Mouse (Mus musculus) bone marrow macrophage, adult 2 months (primary cell): Measurements from ENCODE around the gene Gse1. TPM values are rescaled to one million over a fixed set of nuclear protein-coding genes. Genes with fewer than 3 reads are reported as not detected.

Source experiments
- H3K27ac ChIP-seq: 2 replicates; pipeline ENCODE4 v1.5.1; 2012; ENCODE audit warnings: low read depth, low read length; ENCODE audit not compliant: insufficient read depth
- H3K4me1 ChIP-seq: 2 replicates; pipeline ENCODE4 v1.6.1; 2012; ENCODE audit warnings: low read length; ENCODE audit not compliant: control insufficient read depth, insufficient read depth
- H3K4me3 ChIP-seq: 2 replicates; pipeline ENCODE4 v1.5.1; 2012; ENCODE audit warnings: mild to moderate bottlenecking, low read length, moderate library complexity; ENCODE audit not compliant: insufficient read depth
- CTCF ChIP-seq: IDR thresholded peaks from 2 replicates; pipeline ENCODE4 v1.5.1; 2012; ENCODE audit warnings: low read depth, mild to moderate bottlenecking, low read length, moderate library complexity
- POLR2A ChIP-seq: IDR thresholded peaks from 2 replicates; pipeline ENCODE4 v1.6.1; 2012; ENCODE audit warnings: mild to moderate bottlenecking, low read depth, low read length, borderline replicate concordance
- polyA plus RNA-seq: library from polyadenylated mRNA; stranded (reverse); fragments of >200 nt; gene quantifications from 2 replicates; pipeline ENCODE4 v1.2.4, GENCODE M21; 2012; ENCODE audit not compliant: missing spikeins, insufficient read depth, insufficient read length

Gse1 gene
- polyA plus RNA-seq, 1 experiment, result 15.1 TPM

DNA sequence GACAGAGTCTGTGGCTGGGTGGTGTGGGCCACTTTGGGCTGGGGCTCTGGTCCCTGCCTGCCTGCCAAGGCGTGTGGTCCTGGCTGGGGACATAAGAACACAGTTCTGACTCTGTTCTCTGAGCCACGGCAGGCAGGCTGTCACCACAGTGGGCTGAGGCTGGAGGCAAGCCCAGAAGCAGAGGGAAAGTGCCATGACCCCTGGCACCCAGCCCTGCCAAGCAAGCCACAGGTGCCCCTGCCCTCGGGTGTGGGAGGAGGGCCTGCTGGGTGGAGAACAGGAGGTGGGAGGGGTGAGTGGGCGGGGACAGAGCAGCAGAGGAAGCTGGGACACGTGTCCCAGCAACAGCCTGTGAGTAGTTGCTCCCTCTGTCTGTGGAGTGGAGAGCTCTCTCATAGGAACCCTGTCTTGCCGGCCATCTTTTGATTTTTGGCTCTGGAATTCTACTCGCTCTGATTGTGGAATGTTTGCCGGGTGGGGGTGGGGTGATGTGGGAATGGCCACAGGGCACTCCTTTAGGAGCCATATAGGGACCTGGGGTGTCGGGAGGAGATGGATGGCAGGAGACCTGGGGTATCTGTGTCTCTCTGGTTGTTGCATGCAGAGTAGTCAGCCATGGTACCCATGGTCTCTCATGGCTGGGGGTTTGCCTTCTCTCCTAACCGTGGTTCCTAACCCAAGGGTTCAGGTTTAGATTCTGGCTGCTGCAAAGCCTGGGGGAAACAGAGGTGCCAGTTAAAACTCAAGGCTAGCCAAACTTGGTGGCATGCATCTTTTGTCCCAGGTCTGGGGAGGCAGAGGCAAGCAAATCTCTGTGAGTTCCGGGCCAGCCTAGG, 140.8 kb downstream of the Gse1 start:
- peaks cover 24% of the 10 kb centered on the region for H3K4me1 ChIP-seq
- TF ChIP-seq CTCF, result no peak
- TF ChIP-seq POLR2A, result no peak
- no peak overlapping the region for H3K4me3 ChIP-seq
- peak overlapping the region; percentile 24 for H3K27ac ChIP-seq

GRCm38 (mm10) chr8:120369956-120370355, 141.7 kb downstream of the Gse1 start:
- Histone ChIP-seq H3K27ac (no peak overlapping the region), H3K4me1 (peaks cover 18% of the 10 kb centered on the region), H3K4me3 (no peak overlapping the region)
- TF ChIP-seq POLR2A, result no peak

DNA sequence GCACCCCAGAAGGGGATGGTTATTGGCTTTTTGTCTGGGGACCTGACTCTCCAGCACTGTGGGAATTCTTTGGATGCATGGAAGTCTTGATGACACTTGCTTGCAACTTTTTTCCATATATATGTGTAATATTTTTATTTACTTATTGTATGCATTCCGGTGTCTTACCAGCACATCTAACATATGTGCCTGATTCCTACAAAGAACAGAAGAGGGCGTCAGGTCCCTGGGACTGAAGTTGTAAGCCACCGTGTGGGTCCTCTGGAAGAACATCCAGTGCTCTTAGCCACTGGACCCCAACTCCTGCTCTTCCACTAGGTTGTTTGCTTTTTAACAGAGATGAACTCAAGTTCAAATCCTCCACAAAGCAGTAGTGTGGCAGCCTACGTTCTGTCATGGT, 142.2 kb downstream of the Gse1 start:
- peaks cover 18% of the 10 kb centered on the region for H3K4me1 ChIP-seq
- TF ChIP-seq POLR2A (no peak), CTCF (no peak)

GRCm38 (mm10) chr8:120371146-120371545, 142.9 kb downstream of the Gse1 start:
- peaks cover 18% of the 10 kb centered on the region for H3K4me1 ChIP-seq
- no peak overlapping the region for H3K27ac ChIP-seq
- no peak overlapping the region for H3K4me3 ChIP-seq
- TF ChIP-seq POLR2A (no peak), CTCF (no peak)

More for the DNA sequence above, 142.2 kb downstream of the Gse1 start:
- H3K4me3 ChIP-seq, result no peak overlapping the region
- H3K27ac ChIP-seq, result no peak overlapping the region

DNA sequence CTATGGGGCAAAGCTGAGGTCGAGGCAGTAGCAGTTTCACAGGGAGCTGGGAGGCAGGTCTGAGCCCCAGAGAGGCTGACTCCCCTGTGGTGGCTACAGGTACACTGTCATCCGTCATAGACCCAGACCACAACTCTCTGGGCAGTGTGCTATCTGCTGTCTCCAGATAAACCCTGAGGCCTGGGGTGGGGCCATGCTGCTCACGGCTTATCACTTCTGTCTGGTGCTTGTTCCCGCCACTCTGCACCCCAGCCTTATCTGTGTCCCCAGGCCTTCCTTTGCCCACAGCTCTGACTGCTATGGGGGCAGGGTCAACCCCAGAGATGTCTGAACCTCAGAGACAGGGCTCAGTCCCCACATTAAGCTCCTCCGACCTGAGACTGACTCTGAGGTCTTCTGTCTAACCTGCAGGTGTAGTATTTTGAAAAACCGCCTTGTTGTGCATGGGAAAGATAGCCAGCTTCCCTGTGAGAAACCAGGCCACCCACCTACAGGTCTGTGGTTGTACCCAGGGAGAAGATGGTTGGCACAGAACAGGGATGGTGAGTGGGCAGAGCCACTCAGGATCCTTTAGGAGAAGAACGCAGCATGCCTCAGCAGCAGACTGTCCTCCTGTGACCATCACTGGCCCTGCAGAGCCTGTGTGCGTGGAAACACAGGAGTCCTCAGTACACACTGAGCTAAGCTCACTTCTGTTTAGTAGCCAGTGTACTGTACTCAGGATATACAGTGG, 143.6 kb downstream of the Gse1 start:
- no peak overlapping the region for H3K4me3 ChIP-seq
- TF ChIP-seq POLR2A, result no peak
- TF ChIP-seq CTCF, result no peak
- peaks cover 18% of the 10 kb centered on the region for H3K4me1 ChIP-seq
- H3K27ac ChIP-seq, result no peak overlapping the region

DNA sequence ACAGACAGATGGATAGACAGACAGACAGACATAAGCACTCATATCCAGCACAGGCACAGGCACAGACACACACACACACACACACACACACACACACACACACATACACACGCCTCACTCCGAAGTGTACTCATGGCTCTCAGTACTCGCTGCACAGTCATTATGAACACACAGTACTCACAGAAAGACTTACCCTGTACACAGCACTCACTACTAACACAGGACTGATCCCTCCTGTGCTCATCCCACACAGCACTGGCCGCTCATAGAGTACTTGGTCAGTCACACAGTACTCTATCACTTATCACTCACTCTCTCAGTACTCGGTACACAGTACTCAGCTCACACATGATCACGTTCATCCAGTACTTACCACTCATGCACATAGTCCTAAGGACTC, 144.4 kb downstream of the Gse1 start:
- Histone ChIP-seq H3K27ac (no peak overlapping the region), H3K4me1 (peaks cover 15% of the 10 kb centered on the region), H3K4me3 (no peak overlapping the region)
- TF ChIP-seq POLR2A (no peak), CTCF (no peak)

DNA sequence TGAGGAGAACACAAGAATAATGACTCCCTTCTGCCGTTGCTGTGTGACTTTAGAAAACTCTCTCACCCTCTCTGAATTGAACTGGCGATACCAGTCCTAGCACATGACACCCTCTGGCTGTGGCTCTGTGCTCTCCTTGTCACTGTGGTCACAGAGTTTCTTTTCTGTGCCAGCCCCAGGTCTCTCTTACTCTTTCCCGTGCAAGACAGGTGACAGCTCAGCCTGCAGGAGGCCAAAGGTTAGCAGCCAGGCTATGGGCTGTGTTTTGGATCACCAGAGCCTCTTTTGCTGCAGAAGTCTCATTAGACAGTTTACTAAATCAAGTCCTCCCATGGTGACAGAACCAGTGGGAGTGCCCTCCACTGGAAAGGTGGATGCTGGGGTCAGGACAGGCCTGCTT, 145.4 kb downstream of the Gse1 start:
- no peak overlapping the region for H3K27ac ChIP-seq
- peaks cover 12% of the 10 kb centered on the region for H3K4me1 ChIP-seq
- H3K4me3 ChIP-seq, result no peak overlapping the region
- TF ChIP-seq CTCF (no peak), POLR2A (no peak)

- TF ChIP-seq CTCF (no peak), POLR2A (no peak)
- no peak overlapping the region for H3K27ac ChIP-seq
- peaks cover 9% of the 10 kb centered on the region for H3K4me1 ChIP-seq
- H3K4me3 ChIP-seq, result no peak overlapping the region
These were observed 145.8 kb downstream of the Gse1 start for GRCm38 (mm10) chr8:120374070-120374469.

DNA sequence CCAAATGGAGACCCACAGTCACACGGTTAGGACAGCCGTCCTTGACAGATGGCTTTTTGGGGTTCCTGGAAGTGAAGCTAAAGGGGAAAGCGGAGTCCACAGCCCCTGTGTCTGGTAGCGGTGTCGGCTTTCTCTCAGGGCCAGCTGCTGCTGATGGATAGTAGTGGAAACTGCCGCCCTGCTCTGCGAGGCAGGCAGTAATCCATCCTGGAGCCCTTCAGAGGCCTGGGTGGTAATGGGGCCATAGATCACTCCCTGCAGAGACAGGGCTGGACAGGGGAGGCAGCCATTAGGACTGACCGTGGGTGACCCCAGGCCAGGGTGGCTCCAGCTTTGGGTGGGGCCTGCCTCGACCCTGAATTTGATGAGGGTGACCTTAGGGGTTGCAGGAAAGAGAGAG, 146.3 kb downstream of the Gse1 start:
- H3K27ac ChIP-seq, result no peak overlapping the region
- no peak overlapping the region for H3K4me3 ChIP-seq
- TF ChIP-seq CTCF (no peak), POLR2A (no peak)
- H3K4me1 ChIP-seq, result peaks cover 5% of the 10 kb centered on the region

GRCm38 (mm10) chr8:120375170-120375569, 146.9 kb downstream of the Gse1 start:
- H3K4me3 ChIP-seq, result no peak overlapping the region
- no peak for TF ChIP-seq POLR2A
- no peaks in the 10 kb centered on the region for H3K4me1 ChIP-seq
- H3K27ac ChIP-seq, result no peak overlapping the region
